Mouse (Mus musculus): ENCODE measurements at regions not wholly inside any gene's neighbourhood (a gene's known extent, or its start where the extent isn't known, plus 50 kb on each side); places are given as distances from the start of the nearest gene placed in this dataset.

- TF ChIP-seq CTCF (IDR thresholded peaks at IDR 0.05; ENCODE audit: borderline replicate concordance, extremely low read depth, insufficient read depth, insufficient read length) (no peak), POLR2A (IDR thresholded peaks at IDR 0.05; ENCODE audit: borderline replicate concordance, extremely low read depth, insufficient read depth, insufficient read length, poor library complexity, severe bottlenecking) (no peak)
- DNase-seq (ENCODE audit: low read depth) = peak; percentile 11
Observed at GRCm38 (mm10) chrX:15061641-15062040, 850.7 kb downstream of the H2al1n start.

- DNase-seq (ENCODE audit: low read depth) = no peak
- TF ChIP-seq POLR2A (IDR thresholded peaks at IDR 0.05; ENCODE audit: borderline replicate concordance, extremely low read depth, insufficient read depth, insufficient read length, poor library complexity, severe bottlenecking) = no peak
- TF ChIP-seq CTCF (IDR thresholded peaks at IDR 0.05; ENCODE audit: borderline replicate concordance, extremely low read depth, insufficient read depth, insufficient read length) = no peak
Observed at GRCm38 (mm10) chrX:15065700-15066099, 854.8 kb downstream of the H2al1n start.
